Mouse (Mus musculus) embryonic facial prominence, embryonic 11.5 days (tissue): Measurements from ENCODE around the gene Slc7a1. TPM values are rescaled to one million over a fixed set of nuclear protein-coding genes. Genes with fewer than 3 reads are reported as not detected.

ENCODE experiments used
- ATAC-seq: fragments of 200-750 bp; cut with Nextera tagmentation; replicated peaks from 2 replicates; pipeline ENCODE4 v1.8.0; 2017; ENCODE audit warnings: low read depth; ENCODE audit not compliant: insufficient number of reproducible peaks, low FRiP score, low TSS enrichment
- DNase-seq: peaks from one replicate; pipeline ENCODE4 v3.0.0-alpha.2; 2015; ENCODE audit warnings: low spot score
- H3K27ac ChIP-seq: fragments of 300-500 bp; sonication (generic); replicated peaks from 2 replicates; pipeline ENCODE4 v1.5.1; 2014; ENCODE audit warnings: mild to moderate bottlenecking, low read depth, low read length, control low read depth
- H3K27me3 ChIP-seq: fragments of 300-500 bp; sonication (generic); 2 replicates; pipeline ENCODE4 v1.6.1; 2014; ENCODE audit warnings: mild to moderate bottlenecking, low read length, moderate library complexity, mixed read lengths; ENCODE audit not compliant: control insufficient read depth, insufficient read depth
- H3K36me3 ChIP-seq: fragments of 300-500 bp; sonication (generic); replicated peaks from 2 replicates; pipeline ENCODE4 v1.6.1; 2014; ENCODE audit warnings: low read depth, mild to moderate bottlenecking, low read length, moderate library complexity, mixed read lengths; ENCODE audit not compliant: control insufficient read depth, insufficient read depth
- H3K4me1 ChIP-seq: fragments of 300-500 bp; sonication (generic); 2 replicates; pipeline ENCODE4 v1.6.1; 2014; ENCODE audit warnings: low read length, mixed read lengths; ENCODE audit not compliant: control insufficient read depth, insufficient read depth
- H3K4me2 ChIP-seq: fragments of 300-500 bp; sonication (generic); 2 replicates; pipeline ENCODE4 v1.6.1; 2014; ENCODE audit warnings: low read depth, mild to moderate bottlenecking, control low read depth, low read length, moderate library complexity
- H3K4me3 ChIP-seq: fragments of 300-500 bp; sonication (generic); 2 replicates; pipeline ENCODE4 v1.5.1; 2014; ENCODE audit warnings: low read depth, low read length, control low read depth
- H3K9ac ChIP-seq: fragments of 300-500 bp; sonication (generic); replicated peaks from 2 replicates; pipeline ENCODE4 v1.6.1; 2014; ENCODE audit warnings: mild to moderate bottlenecking, control low read depth, low read length
- H3K9me3 ChIP-seq: fragments of 300-500 bp; sonication (generic); replicated peaks from 2 replicates; pipeline ENCODE4 v1.6.1; 2016; ENCODE audit warnings: mild to moderate bottlenecking, low read length, inconsistent platforms, mixed read lengths; ENCODE audit not compliant: control insufficient read depth
- WGBS: fragments of 180-500 bp; shearing (Covaris S2); extraction: QIAGEN DNeasy Blood & Tissue Kit; methylation state at CpG from one replicate; pipeline ENCODE4 v1.1.7; 2014; 5-methylcytosine and 5-hydroxymethylcytosine counted together
- polyA plus RNA-seq: library from polyadenylated mRNA; unstranded; fragments of >200 nt; fragmentation: Nextera tagmentation; extraction: Ambion mirVana; gene quantifications from 2 replicates; pipeline ENCODE4 v1.2.1, GENCODE M21; 2014

Slc7a1 gene
- polyA plus RNA-seq, 1 experiment from 2014 or later: 10.9 TPM

- H3K9ac ChIP-seq: no peak overlapping the region
- no peak for ATAC-seq
Observed at GRCm38 (mm10) chr5:148402641-148403040, 2.9 kb upstream of the Slc7a1 start.

GRCm38 (mm10) chr5:148398766-148399659 lies 691 bp downstream of the Slc7a1 start:
- peak overlapping the region; percentile 73 for H3K4me3 ChIP-seq
- peak overlapping the region; percentile 100 for H3K4me2 ChIP-seq
- no peaks in the 10 kb centered on the region for H3K27me3 ChIP-seq
- WGBS: 2% methylated on average over 58 of the region's 58 CpGs
- DNase-seq (peak; percentile 64), ATAC-seq (peak; percentile 74)
- H3K9ac ChIP-seq: peak overlapping the region; percentile 67
- H3K9me3 ChIP-seq: no peaks in the 10 kb centered on the region
- no peaks in the 10 kb centered on the region for H3K4me1 ChIP-seq
- no peak overlapping the region for H3K27ac ChIP-seq
- H3K36me3 ChIP-seq: no peaks in the 10 kb centered on the region

More at GRCm38 (mm10) chr5:148402641-148403040, 2.9 kb upstream of the Slc7a1 start:
- no peak for DNase-seq
- Histone ChIP-seq H3K27me3 (no peaks in the 10 kb centered on the region), H3K9me3 (no peaks in the 10 kb centered on the region), H3K36me3 (no peaks in the 10 kb centered on the region), H3K4me2 (no peak overlapping the region), H3K4me3 (no peak overlapping the region), H3K27ac (no peak overlapping the region), H3K4me1 (no peaks in the 10 kb centered on the region)
- 49% methylated on average over 4 of the region's 4 CpGs for WGBS

- no peaks in the 10 kb centered on the region for H3K36me3 ChIP-seq
- DNase-seq (no peak), ATAC-seq (no peak)
- 57% methylated on average over 6 of the region's 6 CpGs for WGBS
- peak overlapping the region; percentile 73; the same call in 1 of the 2 replicates for H3K4me3 ChIP-seq
- peak overlapping the region; percentile 100 for H3K4me2 ChIP-seq
- no peaks in the 10 kb centered on the region for H3K9me3 ChIP-seq
- H3K9ac ChIP-seq: no peak overlapping the region
- H3K27me3 ChIP-seq: no peaks in the 10 kb centered on the region
- no peaks in the 10 kb centered on the region for H3K4me1 ChIP-seq
- no peak overlapping the region for H3K27ac ChIP-seq
Observed at GRCm38 (mm10) chr5:148398451-148398765, 1.3 kb downstream of the Slc7a1 start.

GRCm38 (mm10) chr5:148397911-148398310 lies 1.8 kb downstream of the Slc7a1 start:
- Histone ChIP-seq H3K27ac (no peak overlapping the region), H3K4me1 (no peaks in the 10 kb centered on the region), H3K9ac (no peak overlapping the region), H3K27me3 (no peaks in the 10 kb centered on the region), H3K36me3 (no peaks in the 10 kb centered on the region), H3K9me3 (no peaks in the 10 kb centered on the region), H3K4me3 (no peak overlapping the region), H3K4me2 (no peak overlapping the region)
- ATAC-seq: no peak
- 56% methylated on average over 5 of the region's 5 CpGs for WGBS
- DNase-seq: no peak

GRCm38 (mm10) chr5:148397418-148397817 lies 2.3 kb downstream of the Slc7a1 start:
- H3K4me2 ChIP-seq: no peak overlapping the region

GRCm38 (mm10) chr5:148393316-148393715 lies 6.4 kb downstream of the Slc7a1 start:
- no peaks in the 10 kb centered on the region for H3K4me1 ChIP-seq
- H3K27ac ChIP-seq: no peak overlapping the region
- no peaks in the 10 kb centered on the region for H3K9me3 ChIP-seq
- WGBS: 89% methylated on average over 8 of the region's 8 CpGs
- H3K4me2 ChIP-seq: no peak overlapping the region
- no peak overlapping the region for H3K4me3 ChIP-seq
- no peak for DNase-seq
- no peak overlapping the region for H3K9ac ChIP-seq
- no peaks in the 10 kb centered on the region for H3K27me3 ChIP-seq
- no peaks in the 10 kb centered on the region for H3K36me3 ChIP-seq
- ATAC-seq: no peak

More at GRCm38 (mm10) chr5:148397418-148397817, 2.3 kb downstream of the Slc7a1 start:
- Histone ChIP-seq H3K27ac (no peak overlapping the region), H3K9me3 (no peaks in the 10 kb centered on the region), H3K4me3 (no peak overlapping the region), H3K9ac (no peak overlapping the region), H3K27me3 (no peaks in the 10 kb centered on the region), H3K36me3 (no peaks in the 10 kb centered on the region), H3K4me1 (no peaks in the 10 kb centered on the region)
- DNase-seq: no peak
- no peak for ATAC-seq
- 93% methylated on average over 4 of the region's 4 CpGs for WGBS

- no peak overlapping the region for H3K9ac ChIP-seq
- ATAC-seq (no peak), DNase-seq (no peak)
- H3K27ac ChIP-seq: no peak overlapping the region
- no peaks in the 10 kb centered on the region for H3K36me3 ChIP-seq
- H3K9me3 ChIP-seq: no peaks in the 10 kb centered on the region
- H3K27me3 ChIP-seq: no peaks in the 10 kb centered on the region
- WGBS: 84% methylated on average over 6 of the region's 6 CpGs
- H3K4me1 ChIP-seq: no peaks in the 10 kb centered on the region
- H3K4me3 ChIP-seq: no peak overlapping the region
- H3K4me2 ChIP-seq: no peak overlapping the region
Observed at GRCm38 (mm10) chr5:148392831-148393230, 6.9 kb downstream of the Slc7a1 start.
